Mouse (Mus musculus) inflammation-experienced regulatory T-cells, adult 16 weeks (primary cell): ENCODE data around the gene 4930516K23Rik. TPM values are rescaled to one million over a fixed set of nuclear protein-coding genes. Genes with fewer than 3 reads are reported as not detected.

ENCODE experiments used
- polyA plus RNA-seq: library from polyadenylated mRNA; unstranded; fragments of 100-300 nt; shearing (Covaris generic); gene quantifications from one replicate; pipeline ENCODE4 v1.2.1, GENCODE M21; 2017

4930516K23Rik gene
- polyA plus RNA-seq, result 0.12 TPM

GRCm38 (mm10) chr7:104061345-104061744 lies at the start of gene 4930516K23Rik:
Gene 4930516K23Rik, minus strand, starts transcription at chr7:104061445.

GRCm38 (mm10) chr7:104104757-104104972 lies 43.4 kb upstream of the 4930516K23Rik start, which contains the start of gene Olfr646:
Gene Olfr646, plus strand, starts transcription at chr7:104104873.

GRCm38 (mm10) chr7:104085365-104085764 lies 24.1 kb upstream of the 4930516K23Rik start, which contains the start of gene Olfr645:
Gene Olfr645, minus strand, starts transcription at chr7:104085465.

GRCm38 (mm10) chr7:104071769-104072168 lies 10.5 kb upstream of the 4930516K23Rik start, which contains the start of gene Olfr644:
Gene Olfr644, minus strand, starts transcription at chr7:104071869.

GRCm38 (mm10) chr7:104052566-104052965 lies 8.7 kb downstream of the 4930516K23Rik start, which contains the start of gene Olfr642:
Gene Olfr642, minus strand, starts transcription at chr7:104052666.

GRCm38 (mm10) chr7:104035145-104035544 lies 26.1 kb downstream of the 4930516K23Rik start, which contains the start of gene Olfr641:
Gene Olfr641, plus strand, starts transcription at chr7:104035445.

GRCm38 (mm10) chr7:104025473-104025872 lies 35.8 kb downstream of the 4930516K23Rik start, which contains the start of gene Olfr640:
Gene Olfr640, minus strand, starts transcription at chr7:104025573.

GRCm38 (mm10) chr7:104017203-104017602 lies 44.0 kb downstream of the 4930516K23Rik start, which contains the start of gene Olfr639:
Gene Olfr639, minus strand, starts transcription at chr7:104017303.

Other genes starting within 250 kb of the 4930516K23Rik start
- gene Hbb-bt, start 247.4 kb downstream of the 4930516K23Rik start, polyA plus RNA-seq, result 122 TPM
- 599 TPM for gene Hbb-bs, start 233.3 kb downstream of the 4930516K23Rik start, polyA plus RNA-seq
- not detected for gene Hbb-bh2, start 220.9 kb downstream of the 4930516K23Rik start, polyA plus RNA-seq
- gene Hbb-bh1, start 218.3 kb downstream of the 4930516K23Rik start, polyA plus RNA-seq, result not detected
- not detected for gene Hbb-y, start 208.2 kb downstream of the 4930516K23Rik start, polyA plus RNA-seq
- not detected for gene Olfr66, start 175.2 kb downstream of the 4930516K23Rik start, polyA plus RNA-seq
- gene Olfr64, start 167.0 kb downstream of the 4930516K23Rik start, polyA plus RNA-seq, result not detected
- not detected for gene Olfr65, start 158.0 kb downstream of the 4930516K23Rik start, polyA plus RNA-seq
- gene Olfr631, start 132.6 kb downstream of the 4930516K23Rik start, polyA plus RNA-seq, result not detected
- gene Olfr632, start 127.1 kb downstream of the 4930516K23Rik start, polyA plus RNA-seq, result not detected
- gene Olfr633, start 117.0 kb downstream of the 4930516K23Rik start, polyA plus RNA-seq, result not detected
- gene Olfr635, start 90.3 kb downstream of the 4930516K23Rik start, polyA plus RNA-seq, result 0.04 TPM
- gene Olfr638, start 62.7 kb downstream of the 4930516K23Rik start, polyA plus RNA-seq, result not detected
- not detected for gene Olfr639, start 44.1 kb downstream of the 4930516K23Rik start, polyA plus RNA-seq
- not detected for gene Olfr640, start 35.9 kb downstream of the 4930516K23Rik start, polyA plus RNA-seq
- not detected for gene Olfr641, start 26.0 kb downstream of the 4930516K23Rik start, polyA plus RNA-seq
- not detected for gene Olfr642, start 8.8 kb downstream of the 4930516K23Rik start, polyA plus RNA-seq
- gene Olfr644, start 10.4 kb upstream of the 4930516K23Rik start, polyA plus RNA-seq, result not detected
- gene Olfr645, start 24.0 kb upstream of the 4930516K23Rik start, polyA plus RNA-seq, result not detected
- gene Olfr646, start 43.4 kb upstream of the 4930516K23Rik start, polyA plus RNA-seq, result not detected
- gene Ubqln5, start 68.4 kb upstream of the 4930516K23Rik start, polyA plus RNA-seq, result not detected
- gene Olfr643, start 76.0 kb upstream of the 4930516K23Rik start, polyA plus RNA-seq, result not detected
- gene Ubqln3, start 81.8 kb upstream of the 4930516K23Rik start, polyA plus RNA-seq, result not detected
- gene Ubqlnl, start 89.1 kb upstream of the 4930516K23Rik start, polyA plus RNA-seq, result not detected
- gene Olfm5, start 103.4 kb upstream of the 4930516K23Rik start, polyA plus RNA-seq, result not detected
- gene Olfr648, start 121.9 kb upstream of the 4930516K23Rik start, polyA plus RNA-seq, result 0.17 TPM
- gene Olfr649, start 134.5 kb upstream of the 4930516K23Rik start, polyA plus RNA-seq, result not detected
- gene Trim6, start 157.3 kb upstream of the 4930516K23Rik start, polyA plus RNA-seq, result 1.5 TPM
- 56.3 TPM for gene Trim34a, start 183.0 kb upstream of the 4930516K23Rik start, polyA plus RNA-seq
- 39.1 TPM for gene Trim5, start 226.6 kb upstream of the 4930516K23Rik start, polyA plus RNA-seq